8 mouse cellular contexts compared by ENCODE assay signal in genomic region chr13:119487354-119487753, GRCm38 (mm10). TPM values are rescaled to one million over a fixed set of nuclear protein-coding genes. Genes with fewer than 3 reads are reported as not detected.
DNase-seq lines count a peak whose midpoint lies in the region; ATAC-seq and TF ChIP-seq lines count a peak whose summit lies in the region.

No protein-coding gene starts in this region.

- peak; percentile 7 for DNase-seq in kidney, postnatal 10 days
- no peak for DNase-seq in kidney, postnatal 36 days
- DNase-seq in adipocyte (ENCODE audit: low spot score): peak; percentile 18
- peak; percentile 12 for DNase-seq in cerebellum, postnatal 14 days
- no peak for DNase-seq in right cerebral cortex, postnatal 36 days (ENCODE audit: low spot score in 2 of 2)
- DNase-seq in thymus, postnatal 0 days (ENCODE audit: low spot score): no peak
- no peak for DNase-seq in lung, postnatal 0 days (ENCODE audit: low spot score)

- H3K4me1 ChIP-seq in midbrain, embryonic 13.5 days (replicated peaks): no peaks in the 10 kb centered on the region
- H3K4me1 ChIP-seq in lung, postnatal 0 days (ENCODE audit: insufficient read depth, low read depth, low read length): no peaks in the 10 kb centered on the region

- H3K9ac ChIP-seq in midbrain, embryonic 13.5 days (replicated peaks): no peak overlapping the region
- H3K9ac ChIP-seq in lung, postnatal 0 days (replicated peaks; ENCODE audit: low read depth): no peak overlapping the region

- H3K9me3 ChIP-seq in midbrain, embryonic 13.5 days: peaks cover 16% of the 10 kb centered on the region
- H3K9me3 ChIP-seq in lung, postnatal 0 days (ENCODE audit: low read length): no peaks in the 10 kb centered on the region

- 66% methylated on average over 7 of the region's 7 CpGs for WGBS in midbrain, embryonic 13.5 days
- WGBS in lung, postnatal 0 days: 35% methylated on average over 7 of the region's 7 CpGs

- TF ChIP-seq EP300 in lung, postnatal 0 days (IDR thresholded peaks at IDR 0.05): no peak

- peak overlapping the region; percentile 33 for H3K4me2 ChIP-seq in midbrain, embryonic 13.5 days (replicated peaks)
- H3K4me2 ChIP-seq in lung, postnatal 0 days (replicated peaks; ENCODE audit: low read depth, low read length): no peak overlapping the region

- H3K4me3 ChIP-seq in midbrain, embryonic 13.5 days (replicated peaks): no peak overlapping the region
- H3K4me3 ChIP-seq in lung, postnatal 0 days (ENCODE audit: low read depth, low read length): no peak overlapping the region

- H3K27ac ChIP-seq in midbrain, embryonic 13.5 days: no peak overlapping the region
- H3K27ac ChIP-seq in lung, postnatal 0 days (ENCODE audit: low read length): no peak overlapping the region

- no peak for ATAC-seq in midbrain, embryonic 13.5 days
- no peak for ATAC-seq in lung, postnatal 0 days

- H3K36me3 ChIP-seq in midbrain, embryonic 13.5 days: peaks cover 42% of the 10 kb centered on the region
- peaks cover 12% of the 10 kb centered on the region for H3K36me3 ChIP-seq in lung, postnatal 0 days (ENCODE audit: insufficient read depth, low read length)

- H3K27me3 ChIP-seq in midbrain, embryonic 13.5 days: no peaks in the 10 kb centered on the region
- no peaks in the 10 kb centered on the region for H3K27me3 ChIP-seq in lung, postnatal 0 days (replicated peaks; ENCODE audit: insufficient read depth, low read length)

- TF ChIP-seq CTCF in lung, postnatal 0 days (IDR thresholded peaks at IDR 0.05): no peak

RNA-seq across cellular contexts. Expression of gene Tmem267, which starts 0.5 kb away (rescaled TPM):
- polyA plus RNA-seq in midbrain, embryonic 13.5 days (2015; fragmentation: Nextera tagmentation; extraction: Ambion mirVana): 3.0 and 4.2 TPM in 2 replicates
- polyA plus RNA-seq in thymus, postnatal 0 days (2015; fragmentation: Nextera tagmentation; extraction: Ambion mirVana): 2.3 and 2.6 TPM in 2 replicates
- polyA plus RNA-seq in lung, postnatal 0 days (2015; fragmentation: Nextera tagmentation; extraction: Ambion mirVana): 0.98 and 1.5 TPM in 2 replicates

RNA-seq across cellular contexts. Expression of gene 3110070M22Rik, which starts 0.8 kb away (rescaled TPM):
- polyA plus RNA-seq in midbrain, embryonic 13.5 days (2015; fragmentation: Nextera tagmentation; extraction: Ambion mirVana): 1.3 and 1.7 TPM in 2 replicates
- 0.96 and 1.2 TPM in 2 replicates for polyA plus RNA-seq in thymus, postnatal 0 days (2015; fragmentation: Nextera tagmentation; extraction: Ambion mirVana)
- polyA plus RNA-seq in lung, postnatal 0 days (2015; fragmentation: Nextera tagmentation; extraction: Ambion mirVana): 0.79 and 1.2 TPM in 2 replicates

RNA-seq across cellular contexts. Expression of gene 4833420G17Rik, which starts 24.8 kb away (rescaled TPM):
- polyA plus RNA-seq in midbrain, embryonic 13.5 days (2015; fragmentation: Nextera tagmentation; extraction: Ambion mirVana): 121 and 128 TPM in 2 replicates
- 71.9 and 91.0 TPM in 2 replicates for polyA plus RNA-seq in thymus, postnatal 0 days (2015; fragmentation: Nextera tagmentation; extraction: Ambion mirVana)
- polyA plus RNA-seq in lung, postnatal 0 days (2015; fragmentation: Nextera tagmentation; extraction: Ambion mirVana): 42.5 and 45.5 TPM in 2 replicates

RNA-seq across cellular contexts. Expression of gene Paip1, which starts 59.0 kb away (rescaled TPM):
- polyA plus RNA-seq in midbrain, embryonic 13.5 days (2015; fragmentation: Nextera tagmentation; extraction: Ambion mirVana): 197 and 243 TPM in 2 replicates
- polyA plus RNA-seq in thymus, postnatal 0 days (2015; fragmentation: Nextera tagmentation; extraction: Ambion mirVana): 71.2 and 77.8 TPM in 2 replicates
- 63.1 and 63.4 TPM in 2 replicates for polyA plus RNA-seq in lung, postnatal 0 days (2015; fragmentation: Nextera tagmentation; extraction: Ambion mirVana)

Comparison
In these comparisons a context has a peak if more than half of its experiments do, and no peak if none do; other contexts are left out.
1. DNase-seq: peak in kidney, postnatal 10 days (single experiment), adipocyte (single experiment) and cerebellum, postnatal 14 days (2 of 2); none in kidney, postnatal 36 days (0 of 2), right cerebral cortex, postnatal 36 days (0 of 2), thymus, postnatal 0 days (single experiment) and lung, postnatal 0 days (single experiment).